Mouse (Mus musculus) lung, postnatal 0 days (tissue): Measurements from ENCODE around the gene Gm11985.

Experiments
- CTCF ChIP-seq: IDR thresholded peaks from 2 replicates; pipeline ENCODE4 v1.5.1; 2016; ENCODE audit warnings: antibody characterized with exemption, mild to moderate bottlenecking
- EP300 ChIP-seq: IDR thresholded peaks from 2 replicates; pipeline ENCODE4 v1.6.1; 2016; ENCODE audit warnings: antibody characterized with exemption, mild to moderate bottlenecking, control low read depth

- no peak for TF ChIP-seq EP300
- no peak for TF ChIP-seq CTCF
Observed at GRCm38 (mm10) chr11:7233333-7233732, 45.0 kb upstream of the Gm11985 start.
